Mouse (Mus musculus) spleen, postnatal 36 days (tissue): Measurements from ENCODE around the gene Atp9a.

Experiments
- DNase-seq, 2 experiments: peaks; one replicate each; pipeline ENCODE4 v3.0.0; 2022; ENCODE audit warnings: low spot score in 2 of 2, mixed read lengths in 1 of 2

Atp9a gene

GRCm38 (mm10) chr2:168682721-168683120 is 59.5 kb downstream of the Atp9a start:
- DNase-seq, result no peak

- DNase-seq, result no peak
These were observed 60.7 kb downstream of the Atp9a start for GRCm38 (mm10) chr2:168681531-168681930.

GRCm38 (mm10) chr2:168679381-168680199 is 62.6 kb downstream of the Atp9a start:
- no peak for DNase-seq

GRCm38 (mm10) chr2:168678662-168679294 is 63.4 kb downstream of the Atp9a start:
- DNase-seq, result no peak

- no peak for DNase-seq
These were observed 64.6 kb downstream of the Atp9a start for GRCm38 (mm10) chr2:168677650-168678049.

- DNase-seq, result no peak
These were observed 70.5 kb downstream of the Atp9a start for GRCm38 (mm10) chr2:168671724-168672123.

- no peak for DNase-seq
These were observed 72.0 kb downstream of the Atp9a start for GRCm38 (mm10) chr2:168670241-168670640.

GRCm38 (mm10) chr2:168669762-168670161 is 72.4 kb downstream of the Atp9a start:
- no peak for DNase-seq

GRCm38 (mm10) chr2:168667745-168668144 is 74.5 kb downstream of the Atp9a start:
- no peak for DNase-seq

- DNase-seq, result no peak
These were observed 76.5 kb downstream of the Atp9a start for GRCm38 (mm10) chr2:168665680-168666079.

- no peak for DNase-seq
These were observed 78.5 kb downstream of the Atp9a start for GRCm38 (mm10) chr2:168663716-168664115.

GRCm38 (mm10) chr2:168663216-168663615 is 79.0 kb downstream of the Atp9a start:
- no peak for DNase-seq

GRCm38 (mm10) chr2:168661802-168662201 is 80.4 kb downstream of the Atp9a start:
- DNase-seq, result no peak

- DNase-seq, result no peak
These were observed 81.9 kb downstream of the Atp9a start for GRCm38 (mm10) chr2:168660344-168660743.

GRCm38 (mm10) chr2:168658551-168658950 is 83.7 kb downstream of the Atp9a start:
- no peak for DNase-seq

GRCm38 (mm10) chr2:168656569-168657308 is 85.5 kb downstream of the Atp9a start:
- DNase-seq, result no peak

GRCm38 (mm10) chr2:168654983-168655669 is 87.1 kb downstream of the Atp9a start:
- no peak for DNase-seq

- no peak for DNase-seq
These were observed 87.7 kb downstream of the Atp9a start for GRCm38 (mm10) chr2:168654482-168654881.

- DNase-seq, result no peak
These were observed 90.5 kb downstream of the Atp9a start for GRCm38 (mm10) chr2:168651757-168652156.

- no peak for DNase-seq
These were observed 94.0 kb downstream of the Atp9a start for GRCm38 (mm10) chr2:168648171-168648570.

- DNase-seq, result no peak
These were observed 97.4 kb downstream of the Atp9a start for GRCm38 (mm10) chr2:168644855-168645254.
